Mouse (Mus musculus) midbrain, embryonic 16.5 days (tissue): ENCODE data around the gene Sgcd. TPM values are rescaled to one million over a fixed set of nuclear protein-coding genes. Genes with fewer than 3 reads are reported as not detected.

ENCODE experiments used
- ATAC-seq: fragments of 200-750 bp; cut with Nextera tagmentation; 2 replicates; pipeline ENCODE4 v1.8.0; 2017; ENCODE audit warnings: moderate TSS enrichment
- H3K27ac ChIP-seq: fragments of 300-500 bp; sonication (generic); 2 replicates; pipeline ENCODE4 v1.5.1; 2014; ENCODE audit warnings: mild to moderate bottlenecking, low read length, mixed read lengths
- H3K27me3 ChIP-seq: fragments of 300-500 bp; sonication (generic); 2 replicates; pipeline ENCODE4 v1.6.1; 2014; ENCODE audit warnings: low read depth, low read length, mixed read lengths; ENCODE audit not compliant: control insufficient read depth, insufficient read depth
- H3K36me3 ChIP-seq: fragments of 300-500 bp; sonication (generic); 2 replicates; pipeline ENCODE4 v1.6.1; 2014; ENCODE audit warnings: mild to moderate bottlenecking, low read length, moderate library complexity, mixed read lengths; ENCODE audit not compliant: control insufficient read depth, insufficient read depth
- H3K4me1 ChIP-seq: fragments of 300-500 bp; sonication (generic); 2 replicates; pipeline ENCODE4 v1.6.1; 2014; ENCODE audit warnings: mild to moderate bottlenecking, low read length, mixed read lengths; ENCODE audit not compliant: control insufficient read depth, insufficient read depth
- H3K4me2 ChIP-seq: fragments of 300-500 bp; sonication (generic); 2 replicates; pipeline ENCODE4 v1.6.1; 2014; ENCODE audit warnings: mild to moderate bottlenecking, low read length, mixed read lengths
- H3K4me3 ChIP-seq: fragments of 300-500 bp; sonication (generic); 2 replicates; pipeline ENCODE4 v1.5.1; 2014; ENCODE audit warnings: low read depth, mild to moderate bottlenecking, low read length, moderate library complexity, mixed read lengths
- H3K9ac ChIP-seq: fragments of 300-500 bp; sonication (generic); 2 replicates; pipeline ENCODE4 v1.6.1; 2014; ENCODE audit warnings: low read depth, low read length, mixed read lengths
- H3K9me3 ChIP-seq: fragments of 300-500 bp; sonication (generic); replicated peaks from 2 replicates; pipeline ENCODE4 v1.6.1; 2014; ENCODE audit warnings: mild to moderate bottlenecking, low read length, mixed read lengths; ENCODE audit not compliant: control insufficient read depth, poor library complexity, severe bottlenecking
- WGBS: fragments of 180-500 bp; shearing (Covaris S2); extraction: QIAGEN DNeasy Blood & Tissue Kit; methylation state at CpG from one replicate; pipeline ENCODE4 v1.1.7; 2014; 5-methylcytosine and 5-hydroxymethylcytosine counted together
- polyA plus RNA-seq: library from polyadenylated mRNA; unstranded; fragments of >200 nt; fragmentation: Nextera tagmentation; extraction: Ambion mirVana; gene quantifications from 2 replicates; pipeline ENCODE4 v1.2.1, GENCODE M21; 2015

Gene Sgcd
- polyA plus RNA-seq, 1 experiment from 2014 or later = 5.6 TPM

GRCm38 (mm10) chr11:47247703-47248344 is 740.9 kb downstream of the Sgcd start:
- H3K27me3 ChIP-seq = no peaks in the 10 kb centered on the region
- no peak overlapping the region for H3K9ac ChIP-seq
- no peak for ATAC-seq
- H3K27ac ChIP-seq = no peak overlapping the region
- H3K4me2 ChIP-seq = no peak overlapping the region
- WGBS = 71% methylated on average over 8 of the region's 8 CpGs
- H3K36me3 ChIP-seq = no peaks in the 10 kb centered on the region
- no peaks in the 10 kb centered on the region for H3K9me3 ChIP-seq
- H3K4me3 ChIP-seq = no peak overlapping the region
- H3K4me1 ChIP-seq = no peaks in the 10 kb centered on the region

GRCm38 (mm10) chr11:47242401-47242800 is 746.4 kb downstream of the Sgcd start:
- no peaks in the 10 kb centered on the region for H3K27me3 ChIP-seq
- no peaks in the 10 kb centered on the region for H3K9me3 ChIP-seq
- H3K4me3 ChIP-seq = no peak overlapping the region
- H3K9ac ChIP-seq = no peak overlapping the region
- no peaks in the 10 kb centered on the region for H3K36me3 ChIP-seq
- no peak overlapping the region for H3K4me2 ChIP-seq
- no peak for ATAC-seq
- no peak overlapping the region for H3K27ac ChIP-seq
- H3K4me1 ChIP-seq = no peaks in the 10 kb centered on the region
- WGBS = 33% methylated on average over 1 of the region's 1 CpGs

- Histone ChIP-seq H3K9ac (no peak overlapping the region), H3K36me3 (no peaks in the 10 kb centered on the region), H3K9me3 (no peaks in the 10 kb centered on the region), H3K4me3 (no peak overlapping the region), H3K4me2 (no peak overlapping the region), H3K27me3 (no peaks in the 10 kb centered on the region), H3K4me1 (no peaks in the 10 kb centered on the region), H3K27ac (no peak overlapping the region)
- WGBS = 37% methylated on average over 1 of the region's 1 CpGs
- ATAC-seq = no peak
Observed at GRCm38 (mm10) chr11:47228222-47228621, 760.5 kb downstream of the Sgcd start.

- no peak overlapping the region for H3K27ac ChIP-seq
- no peak overlapping the region for H3K4me2 ChIP-seq
- H3K36me3 ChIP-seq = no peaks in the 10 kb centered on the region
- no peaks in the 10 kb centered on the region for H3K27me3 ChIP-seq
- H3K4me3 ChIP-seq = no peak overlapping the region
- H3K9me3 ChIP-seq = no peaks in the 10 kb centered on the region
- no peak for ATAC-seq
- WGBS = 93% methylated on average over 2 of the region's 2 CpGs
- no peak overlapping the region for H3K9ac ChIP-seq
- no peaks in the 10 kb centered on the region for H3K4me1 ChIP-seq
Observed at GRCm38 (mm10) chr11:47224148-47224547, 764.6 kb downstream of the Sgcd start.

- no peak overlapping the region for H3K27ac ChIP-seq
- H3K4me2 ChIP-seq = no peak overlapping the region
- H3K4me1 ChIP-seq = no peaks in the 10 kb centered on the region
- 70% methylated on average over 8 of the region's 8 CpGs for WGBS
- H3K36me3 ChIP-seq = no peaks in the 10 kb centered on the region
- ATAC-seq = no peak
- H3K4me3 ChIP-seq = no peak overlapping the region
- H3K9ac ChIP-seq = no peak overlapping the region
- H3K27me3 ChIP-seq = no peaks in the 10 kb centered on the region
- no peaks in the 10 kb centered on the region for H3K9me3 ChIP-seq
Observed at GRCm38 (mm10) chr11:47211531-47211930, 777.2 kb downstream of the Sgcd start.

- Histone ChIP-seq H3K27ac (no peak overlapping the region), H3K4me2 (no peak overlapping the region), H3K27me3 (no peaks in the 10 kb centered on the region), H3K9ac (no peak overlapping the region), H3K36me3 (no peaks in the 10 kb centered on the region), H3K4me1 (no peaks in the 10 kb centered on the region), H3K4me3 (no peak overlapping the region), H3K9me3 (no peaks in the 10 kb centered on the region)
- 64% methylated on average over 1 of the region's 1 CpGs for WGBS
- no peak for ATAC-seq
Observed at GRCm38 (mm10) chr11:47206461-47206860, 782.3 kb downstream of the Sgcd start.

- 85% methylated on average over 7 of the region's 7 CpGs for WGBS
- H3K4me1 ChIP-seq = no peaks in the 10 kb centered on the region
- H3K4me2 ChIP-seq = no peak overlapping the region
- H3K36me3 ChIP-seq = no peaks in the 10 kb centered on the region
- H3K9me3 ChIP-seq = no peaks in the 10 kb centered on the region
- H3K27me3 ChIP-seq = no peaks in the 10 kb centered on the region
- no peak overlapping the region for H3K4me3 ChIP-seq
- no peak overlapping the region for H3K27ac ChIP-seq
- no peak overlapping the region for H3K9ac ChIP-seq
- no peak for ATAC-seq
Observed at GRCm38 (mm10) chr11:47199106-47199505, 789.7 kb downstream of the Sgcd start.

GRCm38 (mm10) chr11:47188556-47188955 is 800.2 kb downstream of the Sgcd start:
- H3K4me1 ChIP-seq = no peaks in the 10 kb centered on the region
- ATAC-seq = no peak

GRCm38 (mm10) chr11:47174977-47175376 is 813.8 kb downstream of the Sgcd start:
- no peak for ATAC-seq
- H3K9ac ChIP-seq = no peak overlapping the region
- 98% methylated on average over 2 of the region's 2 CpGs for WGBS
- H3K36me3 ChIP-seq = no peaks in the 10 kb centered on the region
- no peak overlapping the region for H3K4me2 ChIP-seq
- no peak overlapping the region for H3K4me3 ChIP-seq
- H3K4me1 ChIP-seq = no peaks in the 10 kb centered on the region
- H3K27ac ChIP-seq = no peak overlapping the region
- no peaks in the 10 kb centered on the region for H3K9me3 ChIP-seq
- H3K27me3 ChIP-seq = no peaks in the 10 kb centered on the region

More at GRCm38 (mm10) chr11:47188556-47188955, 800.2 kb downstream of the Sgcd start:
- Histone ChIP-seq H3K4me2 (no peak overlapping the region), H3K9ac (no peak overlapping the region), H3K4me3 (no peak overlapping the region), H3K9me3 (no peaks in the 10 kb centered on the region), H3K36me3 (no peaks in the 10 kb centered on the region), H3K27me3 (no peaks in the 10 kb centered on the region), H3K27ac (no peak overlapping the region)
- 88% methylated on average over 2 of the region's 2 CpGs for WGBS
